Mouse (Mus musculus) lung, postnatal 36 days (tissue): ENCODE data around the gene Nudt14.

Source experiments
- DNase-seq: peaks from one replicate; pipeline ENCODE4 v3.0.0; 2022; ENCODE audit warnings: mixed read lengths

The Nudt14 gene

GRCm38 (mm10) chr12:112941776-112942713 is at the start of gene Nudt14:
TSS of gene Nudt14 (minus strand) at chr12:112942124.
- DNase-seq, result peak; percentile 86

- no peak for DNase-seq
These were observed 49.5 kb upstream of the Nudt14 start for GRCm38 (mm10) chr12:112991444-112991843.

- no peak for DNase-seq
These were observed 48.9 kb upstream of the Nudt14 start for GRCm38 (mm10) chr12:112990706-112991405.

GRCm38 (mm10) chr12:112987877-112988276 is 46.0 kb upstream of the Nudt14 start:
- DNase-seq, result peak; percentile 44

- DNase-seq, result no peak
These were observed 43.4 kb upstream of the Nudt14 start for GRCm38 (mm10) chr12:112985346-112985745.

GRCm38 (mm10) chr12:112982031-112982430 is 40.1 kb upstream of the Nudt14 start:
- no peak for DNase-seq

GRCm38 (mm10) chr12:112977156-112977555 is 35.2 kb upstream of the Nudt14 start:
- no peak for DNase-seq

- peak; percentile 95 for DNase-seq
These were observed 34.6 kb upstream of the Nudt14 start, which contains the start of gene Btbd6 for GRCm38 (mm10) chr12:112976371-112977073. TSS of gene Btbd6 (plus strand) at chr12:112976482.

GRCm38 (mm10) chr12:112974736-112975135 is 32.8 kb upstream of the Nudt14 start:
- DNase-seq, result no peak

- no peak for DNase-seq
These were observed 27.7 kb upstream of the Nudt14 start for GRCm38 (mm10) chr12:112969616-112970015.

- no peak for DNase-seq
These were observed 27.0 kb upstream of the Nudt14 start for GRCm38 (mm10) chr12:112968943-112969342.

GRCm38 (mm10) chr12:112965783-112966182 is 23.9 kb upstream of the Nudt14 start:
- DNase-seq, result no peak

- DNase-seq, result no peak
These were observed 19.9 kb upstream of the Nudt14 start for GRCm38 (mm10) chr12:112961872-112962271.

- no peak for DNase-seq
These were observed 19.5 kb upstream of the Nudt14 start for GRCm38 (mm10) chr12:112961428-112961827.

GRCm38 (mm10) chr12:112959421-112959820 is 17.5 kb upstream of the Nudt14 start:
- no peak for DNase-seq

- DNase-seq, result peak; percentile 72
These were observed 16.4 kb upstream of the Nudt14 start for GRCm38 (mm10) chr12:112958303-112958702.

GRCm38 (mm10) chr12:112955800-112956199 is 13.9 kb upstream of the Nudt14 start:
- DNase-seq, result peak; percentile 90

GRCm38 (mm10) chr12:112952926-112953565 is 11.1 kb upstream of the Nudt14 start:
- DNase-seq, result peak; percentile 46

GRCm38 (mm10) chr12:112952433-112952832 is 10.5 kb upstream of the Nudt14 start:
- peak; percentile 81 for DNase-seq

- DNase-seq, result no peak
These were observed 9.4 kb upstream of the Nudt14 start for GRCm38 (mm10) chr12:112951150-112951842.

- DNase-seq, result no peak
These were observed 8.8 kb upstream of the Nudt14 start for GRCm38 (mm10) chr12:112950761-112951129.
